Mouse (Mus musculus) midbrain, embryonic 11.5 days (tissue): Measurements from ENCODE around the gene Arhgap35. TPM values are rescaled to one million over a fixed set of nuclear protein-coding genes. Genes with fewer than 3 reads are reported as not detected.

Experiments
- ATAC-seq: fragments of 200-750 bp; cut with Nextera tagmentation; 2 replicates; pipeline ENCODE4 v1.8.0; 2017; ENCODE audit warnings: moderate TSS enrichment, moderate library complexity; ENCODE audit not compliant: low FRiP score
- DNase-seq: peaks from one replicate; pipeline ENCODE4 v3.0.0; 2015; ENCODE audit warnings: low spot score; ENCODE audit errors: missing footprints
- H3K27ac ChIP-seq: fragments of 300-500 bp; sonication (generic); 2 replicates; pipeline ENCODE4 v1.5.1; 2014; ENCODE audit warnings: low read depth, low read length
- H3K27me3 ChIP-seq: fragments of 300-500 bp; sonication (generic); 2 replicates; pipeline ENCODE4 v1.6.1; 2014; ENCODE audit warnings: mild to moderate bottlenecking, low read length, moderate library complexity, mixed read lengths; ENCODE audit not compliant: control insufficient read depth, insufficient read depth
- H3K36me3 ChIP-seq: fragments of 300-500 bp; sonication (generic); 2 replicates; pipeline ENCODE4 v1.6.1; 2014; ENCODE audit warnings: mild to moderate bottlenecking, low read length, moderate library complexity, mixed read lengths; ENCODE audit not compliant: control insufficient read depth, insufficient read depth
- H3K4me1 ChIP-seq: fragments of 300-500 bp; sonication (generic); 2 replicates; pipeline ENCODE4 v1.6.1; 2014; ENCODE audit warnings: low read length; ENCODE audit not compliant: control insufficient read depth, insufficient read depth
- H3K4me2 ChIP-seq: fragments of 300-500 bp; sonication (generic); 2 replicates; pipeline ENCODE4 v1.6.1; 2014; ENCODE audit warnings: mild to moderate bottlenecking, moderate library complexity
- H3K4me3 ChIP-seq: fragments of 300-500 bp; sonication (generic); 2 replicates; pipeline ENCODE4 v1.5.1; 2014; ENCODE audit warnings: low read depth, low read length
- H3K9ac ChIP-seq: fragments of 300-500 bp; sonication (generic); 2 replicates; pipeline ENCODE4 v1.6.1; 2014; ENCODE audit warnings: low read length
- H3K9me3 ChIP-seq: fragments of 300-500 bp; sonication (generic); 2 replicates; pipeline ENCODE4 v1.6.1; 2016; ENCODE audit warnings: low read length; ENCODE audit not compliant: control insufficient read depth
- WGBS: fragments of 180-500 bp; shearing (Covaris S2); extraction: QIAGEN DNeasy Blood & Tissue Kit; methylation state at CpG from one replicate; pipeline ENCODE4 v1.1.7; 2014; 5-methylcytosine and 5-hydroxymethylcytosine counted together
- polyA plus RNA-seq: library from polyadenylated mRNA; unstranded; fragments of >200 nt; fragmentation: Nextera tagmentation; extraction: Ambion mirVana; gene quantifications from 2 replicates; pipeline ENCODE4 v1.2.1, GENCODE M21; 2014

Gene Arhgap35
- polyA plus RNA-seq, 1 experiment from 2014 or later, result 33.3 TPM

DNA sequence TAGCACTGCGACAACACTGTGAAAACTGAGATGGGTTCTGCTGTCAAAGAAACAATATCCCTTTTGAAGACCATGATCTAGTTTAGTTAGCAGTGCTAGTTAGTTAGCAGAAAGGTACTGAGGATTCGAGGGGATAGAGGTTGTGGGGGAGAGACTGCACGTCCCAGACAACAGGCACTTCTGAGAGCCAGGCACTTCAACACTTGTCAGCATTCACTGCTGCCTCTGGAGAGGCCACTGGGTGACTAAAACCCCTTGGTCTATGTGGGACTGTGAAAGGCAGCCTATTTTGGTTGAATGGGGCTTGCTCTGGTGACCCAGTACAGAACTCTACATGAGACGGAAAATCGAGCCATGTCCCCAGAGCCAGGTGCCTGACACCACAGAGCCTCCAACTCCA, 97.6 kb downstream of the Arhgap35 start:
- H3K4me3 ChIP-seq, result no peak overlapping the region
- no peaks in the 10 kb centered on the region for H3K4me1 ChIP-seq
- H3K9me3 ChIP-seq, result no peaks in the 10 kb centered on the region
- H3K36me3 ChIP-seq, result peaks cover 5% of the 10 kb centered on the region; the same call in 1 of the 2 replicates
- ATAC-seq (no peak), DNase-seq (no peak)
- H3K27me3 ChIP-seq, result no peaks in the 10 kb centered on the region
- H3K4me2 ChIP-seq, result no peak overlapping the region
- no peak overlapping the region for H3K27ac ChIP-seq
- no peak overlapping the region for H3K9ac ChIP-seq
- 94% methylated on average over 5 of the region's 5 CpGs for WGBS

DNA sequence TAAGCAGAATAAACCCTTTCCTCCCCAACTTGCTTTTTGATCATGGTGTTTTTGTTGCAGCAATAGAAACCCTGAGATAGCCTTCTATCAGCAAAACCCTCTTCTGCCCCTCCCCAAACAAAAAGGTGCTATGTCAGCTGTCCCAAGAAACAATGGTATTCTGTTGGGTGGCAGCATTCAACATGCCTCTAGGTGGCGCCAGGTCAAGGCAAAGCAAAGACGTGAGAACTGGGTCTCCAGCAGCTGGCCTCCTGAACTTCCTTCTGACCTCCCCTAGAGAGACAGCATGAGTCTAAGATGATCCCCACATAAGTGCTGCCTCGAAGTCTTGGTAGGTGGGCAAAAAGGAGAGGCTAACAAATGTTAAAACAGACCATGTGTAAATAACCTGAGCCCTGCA, 107.5 kb downstream of the Arhgap35 start:
- no peaks in the 10 kb centered on the region for H3K27me3 ChIP-seq
- H3K4me2 ChIP-seq, result no peak overlapping the region
- H3K9me3 ChIP-seq, result no peaks in the 10 kb centered on the region
- WGBS, result 29% methylated on average over 3 of the region's 3 CpGs
- no peak overlapping the region for H3K27ac ChIP-seq
- H3K9ac ChIP-seq, result no peak overlapping the region
- ATAC-seq (0 out of 2 replicates have a peak, but pooled peaks have one; percentile 27), DNase-seq (no peak)
- no peaks in the 10 kb centered on the region for H3K4me1 ChIP-seq
- H3K36me3 ChIP-seq, result peaks cover 17% of the 10 kb centered on the region
- H3K4me3 ChIP-seq, result no peak overlapping the region

GRCm38 (mm10) chr7:16505226-16505593, 109.6 kb downstream of the Arhgap35 start:
- Histone ChIP-seq H3K4me1 (no peaks in the 10 kb centered on the region), H3K27ac (no peak overlapping the region), H3K9me3 (no peaks in the 10 kb centered on the region), H3K4me2 (no peak overlapping the region), H3K36me3 (peaks cover 12% of the 10 kb centered on the region), H3K4me3 (no peak overlapping the region), H3K27me3 (no peaks in the 10 kb centered on the region), H3K9ac (no peak overlapping the region)
- no peak for DNase-seq
- ATAC-seq, result no peak
- WGBS, result 86% methylated on average over 3 of the region's 3 CpGs

- H3K9ac ChIP-seq, result no peak overlapping the region
- H3K27me3 ChIP-seq, result no peaks in the 10 kb centered on the region
- DNase-seq, result no peak
- H3K4me3 ChIP-seq, result no peak overlapping the region
- no peak overlapping the region for H3K27ac ChIP-seq
- H3K4me2 ChIP-seq, result no peak overlapping the region
- H3K9me3 ChIP-seq, result no peaks in the 10 kb centered on the region
- no peak for ATAC-seq
- H3K36me3 ChIP-seq, result peaks cover 13% of the 10 kb centered on the region
- no peaks in the 10 kb centered on the region for H3K4me1 ChIP-seq
- 83% methylated on average over 2 of the region's 2 CpGs for WGBS
These were observed 110.1 kb downstream of the Arhgap35 start for GRCm38 (mm10) chr7:16504573-16505225.

GRCm38 (mm10) chr7:16501571-16501970, 113.2 kb downstream of the Arhgap35 start:
- Histone ChIP-seq H3K9me3 (no peaks in the 10 kb centered on the region), H3K36me3 (peaks cover 33% of the 10 kb centered on the region), H3K4me2 (no peak overlapping the region), H3K9ac (no peak overlapping the region), H3K4me3 (no peak overlapping the region), H3K27ac (no peak overlapping the region), H3K4me1 (no peaks in the 10 kb centered on the region), H3K27me3 (no peaks in the 10 kb centered on the region)
- 94% methylated on average over 4 of the region's 4 CpGs for WGBS
- DNase-seq (no peak), ATAC-seq (no peak)

DNA sequence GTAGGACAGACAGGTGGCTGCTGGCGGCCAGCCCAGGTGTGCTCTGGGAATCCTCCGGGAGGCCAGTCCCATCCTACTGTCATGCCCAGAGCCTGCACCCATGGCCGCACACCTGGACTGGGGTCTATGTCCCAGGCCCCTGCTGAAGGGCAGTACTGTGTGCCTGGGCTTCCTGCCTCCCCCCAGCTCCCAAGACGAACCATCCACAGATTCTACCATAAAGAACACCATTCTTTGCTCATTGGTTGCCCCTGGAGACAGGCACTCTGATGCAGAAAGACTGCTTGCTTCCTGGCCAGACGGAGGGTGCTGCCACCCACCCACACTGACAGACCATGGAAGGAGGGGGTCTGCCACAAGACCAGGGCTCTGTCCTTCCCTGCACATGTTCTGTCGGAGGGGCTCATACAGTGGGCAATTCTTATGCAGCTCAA, 115.1 kb downstream of the Arhgap35 start:
- DNase-seq (no peak), ATAC-seq (no peak)
- H3K27ac ChIP-seq, result no peak overlapping the region
- WGBS, result 82% methylated on average over 6 of the region's 6 CpGs
- no peaks in the 10 kb centered on the region for H3K9me3 ChIP-seq
- no peaks in the 10 kb centered on the region for H3K4me1 ChIP-seq
- no peaks in the 10 kb centered on the region for H3K27me3 ChIP-seq
- H3K36me3 ChIP-seq, result peaks cover 33% of the 10 kb centered on the region
- H3K4me3 ChIP-seq, result no peak overlapping the region
- H3K4me2 ChIP-seq, result no peak overlapping the region
- H3K9ac ChIP-seq, result no peak overlapping the region

DNA sequence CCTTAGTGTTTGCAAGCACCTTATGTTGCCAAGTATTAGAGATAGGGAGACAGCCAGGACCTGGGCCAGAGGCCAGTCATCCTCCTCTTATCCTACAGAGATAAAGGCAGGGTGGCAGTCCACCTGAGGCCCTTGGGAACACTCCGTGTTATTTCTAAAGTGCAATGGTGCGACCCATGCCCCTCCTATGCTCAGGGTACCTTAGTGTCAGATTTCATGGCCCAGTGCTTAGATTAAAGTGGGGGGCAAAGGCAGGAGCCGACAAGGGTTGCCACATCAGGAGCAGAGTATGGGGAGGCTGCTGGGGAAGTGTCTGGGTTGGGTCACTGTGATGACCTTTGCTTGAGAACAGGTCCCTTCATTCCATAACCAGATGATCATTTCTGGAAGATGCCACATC, 118.5 kb downstream of the Arhgap35 start:
- Histone ChIP-seq H3K9me3 (no peaks in the 10 kb centered on the region), H3K4me2 (no peak overlapping the region), H3K36me3 (peaks cover 24% of the 10 kb centered on the region), H3K9ac (no peak overlapping the region), H3K4me1 (no peaks in the 10 kb centered on the region), H3K27ac (no peak overlapping the region), H3K4me3 (no peak overlapping the region), H3K27me3 (no peaks in the 10 kb centered on the region)
- DNase-seq, result no peak
- WGBS, result 87% methylated on average over 3 of the region's 3 CpGs
- ATAC-seq, result no peak

- Histone ChIP-seq H3K4me3 (no peak overlapping the region), H3K9ac (no peak overlapping the region), H3K4me2 (no peak overlapping the region), H3K9me3 (no peaks in the 10 kb centered on the region), H3K27ac (no peak overlapping the region), H3K36me3 (peaks cover 20% of the 10 kb centered on the region), H3K4me1 (no peaks in the 10 kb centered on the region), H3K27me3 (no peaks in the 10 kb centered on the region)
- DNase-seq, result peak; percentile 91
- ATAC-seq, result 0 out of 2 replicates have a peak, but pooled peaks have one; percentile 7
- 29% methylated on average over 2 of the region's 2 CpGs for WGBS
These were observed 121.4 kb downstream of the Arhgap35 start for GRCm38 (mm10) chr7:16493361-16493760.

- Histone ChIP-seq H3K27me3 (no peaks in the 10 kb centered on the region), H3K4me1 (no peaks in the 10 kb centered on the region), H3K36me3 (peaks cover 10% of the 10 kb centered on the region), H3K27ac (no peak overlapping the region), H3K9ac (no peak overlapping the region), H3K9me3 (no peaks in the 10 kb centered on the region), H3K4me2 (no peak overlapping the region), H3K4me3 (no peak overlapping the region)
- DNase-seq, result no peak
- 65% methylated on average over 3 of the region's 3 CpGs for WGBS
- ATAC-seq, result no peak
These were observed 122.6 kb downstream of the Arhgap35 start for GRCm38 (mm10) chr7:16492211-16492610.
